Mouse (Mus musculus): ENCODE results near the gene Fer1l5.

DNA sequence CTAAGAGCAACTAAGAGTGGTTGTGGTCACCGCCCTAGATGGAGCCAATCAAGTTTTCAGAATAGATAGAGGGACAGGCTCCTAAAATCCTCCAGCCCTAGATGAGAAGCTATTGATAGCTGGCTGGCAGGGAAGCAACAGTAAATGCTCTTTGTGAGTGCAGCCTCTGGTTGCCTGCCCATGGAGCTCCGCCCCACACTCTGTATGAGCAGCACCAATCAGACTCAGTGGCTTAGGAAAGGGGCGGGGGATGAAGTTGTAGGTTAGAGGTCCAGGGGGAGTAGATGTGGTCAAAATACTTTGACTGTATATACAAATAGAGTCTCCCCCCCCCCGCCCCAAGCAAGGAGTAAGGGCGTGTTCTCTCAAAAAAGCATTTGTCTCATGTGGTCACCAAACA lies 95.4 kb downstream of the Fer1l5 start:
- no peak for TF ChIP-seq CTCF (IDR thresholded peaks at IDR 0.05; ENCODE audit: low read depth)
- TF ChIP-seq EP300 (IDR thresholded peaks at IDR 0.05; ENCODE audit: low read depth): no peak

All from liver, embryonic 14.5 days (tissue).